Mouse (Mus musculus) MEL (cell line): ENCODE data around the gene Irf2bp2.

Experiments
- CHD2 ChIP-seq: IDR thresholded peaks from 2 replicates; pipeline ENCODE4 v1.6.1; 2011; ENCODE audit warnings: low read length, improper control_type of control experiment
- CTCF ChIP-seq, 3 experiments: IDR thresholded peaks in 2 of 3; conservative IDR thresholded peaks in 1 of 3; 2 replicates each; pipeline ENCODE4 v1.5.1; 2011 to 2012; ENCODE audit warnings: low read length in 3 of 3, low read depth in 2 of 3, mild to moderate bottlenecking in 2 of 3, improper control_type of control experiment in 1 of 3, inconsistent platforms in 1 of 3, mixed read lengths in 1 of 3, moderate library complexity in 1 of 3; ENCODE audit not compliant: control insufficient read depth in 1 of 3, insufficient read depth in 1 of 3, poor library complexity in 1 of 3, severe bottlenecking in 1 of 3
- ELF1 ChIP-seq: IDR thresholded peaks from 2 replicates; pipeline ENCODE4 v1.6.1; 2014; ENCODE audit warnings: low read depth, mild to moderate bottlenecking, inconsistent platforms, low read length, improper control_type of control experiment, moderate library complexity
- POLR2A ChIP-seq, 2 experiments: IDR thresholded peaks; 2 replicates each; pipeline ENCODE4 v1.6.1; 2011 to 2012; ENCODE audit warnings: low read length in 2 of 2, mild to moderate bottlenecking in 2 of 2, control low read depth in 1 of 2, improper control_type of control experiment in 1 of 2, low read depth in 1 of 2, moderate library complexity in 1 of 2; ENCODE audit not compliant: control insufficient read depth in 1 of 2, insufficient read depth in 1 of 2, poor library complexity in 1 of 2
- TBP ChIP-seq: IDR thresholded peaks from 2 replicates; pipeline ENCODE4 v1.8.0; 2011; ENCODE audit warnings: low read depth, low read length, improper control_type of control experiment

DNA sequence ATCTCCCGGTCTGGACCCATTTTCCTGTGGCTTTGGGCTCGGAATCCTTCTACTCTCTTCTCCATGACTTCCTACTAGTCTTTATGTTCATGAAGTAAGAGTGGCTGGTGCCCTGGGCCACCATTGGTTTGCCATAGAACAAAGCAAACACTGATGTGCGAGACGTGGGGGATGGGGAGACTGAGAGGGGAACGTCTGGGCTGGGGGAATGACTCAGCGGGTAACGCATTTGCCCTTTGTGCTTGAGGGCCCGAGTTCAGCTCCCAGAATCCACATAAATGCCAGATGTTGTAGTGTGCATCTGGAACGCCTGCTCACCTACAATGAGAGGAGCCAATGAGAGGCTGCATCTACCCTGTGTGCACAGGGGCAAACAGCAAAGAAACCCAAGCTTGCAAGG is 36.4 kb downstream of the Irf2bp2 start:
- TF ChIP-seq TBP: no peak
- no peak for TF ChIP-seq POLR2A (IDR thresholded peaks at IDR 0.05; ENCODE audit: control insufficient read depth in 1 of 2, insufficient read depth in 1 of 2, low read depth in 1 of 2, low read length in 2 of 2, poor library complexity in 1 of 2)
- TF ChIP-seq CTCF (IDR thresholded peaks at IDR 0.05 in 2 of 3, conservative IDR thresholded peaks at IDR 0.05 in 1 of 3; ENCODE audit: control insufficient read depth in 1 of 3, insufficient read depth in 1 of 3, low read depth in 2 of 3, low read length in 3 of 3, poor library complexity in 1 of 3, severe bottlenecking in 1 of 3): no peak
- TF ChIP-seq ELF1: no peak
- no peak for TF ChIP-seq CHD2
